Mouse (Mus musculus) monocyte, adult 59 days (primary cell): ENCODE data around the gene Icos. TPM values are rescaled to one million over a fixed set of nuclear protein-coding genes. Genes with fewer than 3 reads are reported as not detected.

Experiments
- total RNA-seq, 2 experiments: library from RNA; stranded (reverse); gene quantifications; one replicate each; pipeline ENCODE4 v1.2.4; 2023

Icos gene
- total RNA-seq: 1 to 10 TPM; 1.3 to 2.0 TPM

GRCm38 (mm10) chr1:60977641-60978040 is at the start of gene Icos:
Icos (plus strand) TSS chr1:60977927.

Other genes with a start within 250 kb of the Icos start
- under 1 TPM; 0.24 to 0.36 TPM for gene Ctla4, start 90.9 kb upstream of the Icos start, total RNA-seq